Mouse (Mus musculus): ENCODE results near the gene Slc36a1.

DNA sequence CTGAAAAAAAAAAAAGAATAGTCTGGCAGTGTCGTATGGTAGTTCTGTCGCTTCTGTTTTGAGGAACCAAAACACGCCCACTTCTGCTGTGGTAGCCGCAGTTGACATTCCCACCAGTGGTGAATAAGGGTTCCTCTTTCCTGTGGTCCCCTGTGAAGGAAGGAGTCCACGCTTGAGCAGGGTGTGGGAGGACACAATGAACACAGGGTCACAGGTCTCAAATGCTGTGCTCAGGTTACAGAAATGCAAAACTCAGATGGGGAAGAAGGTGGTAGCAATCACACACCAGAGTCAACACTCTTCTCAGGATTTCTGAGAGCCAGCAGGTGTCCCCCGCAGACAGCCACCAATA lies 49.1 kb upstream of the Slc36a1 start:
- TF ChIP-seq CTCF (IDR thresholded peaks at IDR 0.05; ENCODE audit: borderline replicate concordance, extremely low read depth, insufficient read depth, insufficient read length), result no peak
- no peak for TF ChIP-seq POLR2A (IDR thresholded peaks at IDR 0.05; ENCODE audit: borderline replicate concordance, extremely low read depth, insufficient read depth, insufficient read length, poor library complexity, severe bottlenecking)

Data from brain, embryonic 14.5 days (tissue).